Mouse (Mus musculus) heart, embryonic 15.5 days (tissue): ENCODE measurements around the gene Mymx. TPM values are rescaled to one million over a fixed set of nuclear protein-coding genes. Genes with fewer than 3 reads are reported as not detected.

Source experiments
- ATAC-seq: fragments of 200-750 bp; cut with Nextera tagmentation; replicated peaks from 2 replicates; pipeline ENCODE4 v1.8.0; 2017; ENCODE audit warnings: low read depth, moderate TSS enrichment; ENCODE audit not compliant: insufficient number of reproducible peaks, insufficient read depth, low FRiP score
- H3K27ac ChIP-seq: fragments of 300-500 bp; sonication (generic); 2 replicates; pipeline ENCODE4 v1.5.1; 2015; ENCODE audit warnings: mild to moderate bottlenecking, inconsistent platforms
- H3K27me3 ChIP-seq: fragments of 300-500 bp; sonication (generic); 2 replicates; pipeline ENCODE4 v1.6.1; 2015; ENCODE audit warnings: inconsistent platforms
- H3K36me3 ChIP-seq: fragments of 300-500 bp; sonication (generic); 2 replicates; pipeline ENCODE4 v1.6.1; 2015; ENCODE audit warnings: mild to moderate bottlenecking, inconsistent platforms
- H3K4me1 ChIP-seq: fragments of 300-500 bp; sonication (generic); replicated peaks from 2 replicates; pipeline ENCODE4 v1.6.1; 2015; ENCODE audit warnings: inconsistent platforms
- H3K4me2 ChIP-seq: fragments of 300-500 bp; sonication (generic); 2 replicates; pipeline ENCODE4 v1.6.1; 2015; ENCODE audit warnings: inconsistent platforms, mild to moderate bottlenecking, moderate library complexity
- H3K4me3 ChIP-seq: fragments of 300-500 bp; sonication (generic); 2 replicates; pipeline ENCODE4 v1.5.1; 2015; ENCODE audit warnings: mild to moderate bottlenecking, inconsistent platforms
- H3K9ac ChIP-seq: fragments of 300-500 bp; sonication (generic); 2 replicates; pipeline ENCODE4 v1.6.1; 2015; ENCODE audit warnings: mild to moderate bottlenecking, inconsistent platforms
- H3K9me3 ChIP-seq: fragments of 300-500 bp; sonication (generic); replicated peaks from 2 replicates; pipeline ENCODE4 v1.6.1; 2016; ENCODE audit warnings: inconsistent platforms
- WGBS: fragments of 180-500 bp; shearing (Covaris S2); methylation state at CpG from one replicate; pipeline ENCODE4 v1.1.7; 2015; ENCODE audit warnings: mixed read lengths; 5-methylcytosine and 5-hydroxymethylcytosine counted together
- polyA plus RNA-seq: library from polyadenylated mRNA; unstranded; fragments of >200 nt; fragmentation: Nextera tagmentation; extraction: Ambion mirVana; gene quantifications from 2 replicates; pipeline ENCODE4 v1.2.1, GENCODE M21; 2015

Mymx gene
- polyA plus RNA-seq, 1 experiment from 2014 or later, result 0.16 TPM

- peaks cover 54% of the 10 kb centered on the region for H3K4me1 ChIP-seq
- 75% methylated on average over 1 of the region's 1 CpGs for WGBS
- H3K36me3 ChIP-seq, result peaks cover 57% of the 10 kb centered on the region
- H3K4me3 ChIP-seq, result no peak overlapping the region
- H3K9me3 ChIP-seq, result no peaks in the 10 kb centered on the region
- H3K4me2 ChIP-seq, result no peak overlapping the region
- H3K9ac ChIP-seq, result no peak overlapping the region
- no peak overlapping the region for H3K27ac ChIP-seq
- no peaks in the 10 kb centered on the region for H3K27me3 ChIP-seq
- ATAC-seq, result no peak
Measured at GRCm38 (mm10) chr17:45566031-45566359, 35.9 kb downstream of the Mymx start.

- Histone ChIP-seq H3K27ac (no peak overlapping the region), H3K4me1 (peaks cover 47% of the 10 kb centered on the region), H3K9ac (peak overlapping the region; percentile 88; the same call in 1 of the 2 replicates), H3K9me3 (no peaks in the 10 kb centered on the region), H3K27me3 (no peaks in the 10 kb centered on the region), H3K36me3 (peaks cover 48% of the 10 kb centered on the region), H3K4me2 (peak overlapping the region; percentile 94), H3K4me3 (peak overlapping the region; percentile 91)
- WGBS, result 95% methylated on average over 11 of the region's 11 CpGs
- no peak for ATAC-seq
Measured at GRCm38 (mm10) chr17:45565103-45565502, 36.8 kb downstream of the Mymx start.

GRCm38 (mm10) chr17:45564531-45565084, 37.3 kb downstream of the Mymx start:
- WGBS, result 12% methylated on average over 18 of the region's 18 CpGs
- H3K9ac ChIP-seq, result peak overlapping the region; percentile 88
- H3K9me3 ChIP-seq, result no peaks in the 10 kb centered on the region

GRCm38 (mm10) chr17:45563655-45564530, 38.0 kb downstream of the Mymx start, which contains the start of gene Slc35b2:
Slc35b2 (plus strand) TSS chr17:45563874.
- H3K4me1 ChIP-seq, result peaks cover 36% of the 10 kb centered on the region
- no peaks in the 10 kb centered on the region for H3K9me3 ChIP-seq
- peaks cover 36% of the 10 kb centered on the region for H3K36me3 ChIP-seq
- no peaks in the 10 kb centered on the region for H3K27me3 ChIP-seq
- under 1% methylated on average over 47 of the region's 61 CpGs for WGBS
- ATAC-seq, result peak; percentile 87
- peak within 1 kb of the TSS; percentile 83 for H3K27ac ChIP-seq
- peak within 1 kb of the TSS; percentile 94 for H3K4me2 ChIP-seq
- H3K9ac ChIP-seq, result peak within 1 kb of the TSS; percentile 88
- H3K4me3 ChIP-seq, result peak within 1 kb of the TSS; percentile 91

More at GRCm38 (mm10) chr17:45564531-45565084, 37.3 kb downstream of the Mymx start:
- Histone ChIP-seq H3K27ac (peak overlapping the region; percentile 83), H3K36me3 (peaks cover 43% of the 10 kb centered on the region), H3K4me2 (peak overlapping the region; percentile 94), H3K27me3 (no peaks in the 10 kb centered on the region), H3K4me3 (peak overlapping the region; percentile 91), H3K4me1 (peaks cover 43% of the 10 kb centered on the region)
- no peak for ATAC-seq

GRCm38 (mm10) chr17:45563216-45563615, 38.7 kb downstream of the Mymx start:
- no peak overlapping the region for H3K27ac ChIP-seq
- peak overlapping the region; percentile 91; the same call in 1 of the 2 replicates for H3K4me3 ChIP-seq
- peaks cover 29% of the 10 kb centered on the region for H3K36me3 ChIP-seq
- no peaks in the 10 kb centered on the region for H3K9me3 ChIP-seq
- ATAC-seq, result no peak
- peak overlapping the region; percentile 94; the same call in 1 of the 2 replicates for H3K4me2 ChIP-seq
- H3K4me1 ChIP-seq, result peaks cover 34% of the 10 kb centered on the region
- 0 out of 2 replicates have a peak overlapping the region, but pooled peaks have one; percentile 88 for H3K9ac ChIP-seq
- H3K27me3 ChIP-seq, result no peaks in the 10 kb centered on the region
- 74% methylated on average over 12 of the region's 12 CpGs for WGBS

- no peak overlapping the region for H3K4me3 ChIP-seq
- ATAC-seq, result no peak
- H3K9me3 ChIP-seq, result no peaks in the 10 kb centered on the region
- H3K36me3 ChIP-seq, result no peaks in the 10 kb centered on the region
- H3K4me1 ChIP-seq, result peaks cover 32% of the 10 kb centered on the region
- H3K9ac ChIP-seq, result no peak overlapping the region
- H3K27me3 ChIP-seq, result peaks cover 13% of the 10 kb centered on the region
- H3K27ac ChIP-seq, result no peak overlapping the region
- WGBS, result 82% methylated on average over 15 of the region's 15 CpGs
- no peak overlapping the region for H3K4me2 ChIP-seq
Measured at GRCm38 (mm10) chr17:45559732-45560525, 42.0 kb downstream of the Mymx start.

GRCm38 (mm10) chr17:45557998-45558862, 43.7 kb downstream of the Mymx start:
- Histone ChIP-seq H3K27me3 (peaks cover 25% of the 10 kb centered on the region), H3K4me1 (peaks cover 25% of the 10 kb centered on the region), H3K27ac (no peak overlapping the region), H3K4me3 (peak overlapping the region; percentile 51; the same call in 1 of the 2 replicates), H3K9ac (no peak overlapping the region; the same call in 1 of the 2 replicates), H3K4me2 (peak overlapping the region; percentile 77), H3K9me3 (no peaks in the 10 kb centered on the region), H3K36me3 (no peaks in the 10 kb centered on the region)
- ATAC-seq, result no peak
- WGBS, result 60% methylated on average over 16 of the region's 16 CpGs

- peak overlapping the region; percentile 77 for H3K4me2 ChIP-seq
- peaks cover 25% of the 10 kb centered on the region for H3K27me3 ChIP-seq
- peaks cover 23% of the 10 kb centered on the region for H3K4me1 ChIP-seq
- WGBS, result 54% methylated on average over 7 of the region's 7 CpGs
- H3K36me3 ChIP-seq, result no peaks in the 10 kb centered on the region
- peak overlapping the region; percentile 51 for H3K4me3 ChIP-seq
- ATAC-seq, result no peak
- H3K9me3 ChIP-seq, result no peaks in the 10 kb centered on the region
- no peak overlapping the region for H3K9ac ChIP-seq
- H3K27ac ChIP-seq, result no peak overlapping the region
Measured at GRCm38 (mm10) chr17:45557246-45557824, 44.6 kb downstream of the Mymx start.

- Histone ChIP-seq H3K4me3 (peak overlapping the region; percentile 51), H3K27ac (no peak overlapping the region), H3K27me3 (peaks cover 28% of the 10 kb centered on the region), H3K4me1 (peaks cover 26% of the 10 kb centered on the region), H3K9me3 (no peaks in the 10 kb centered on the region), H3K9ac (peak overlapping the region; percentile 62; the same call in 1 of the 2 replicates), H3K36me3 (no peaks in the 10 kb centered on the region), H3K4me2 (peak overlapping the region; percentile 77)
- no peak for ATAC-seq
- 57% methylated on average over 3 of the region's 3 CpGs for WGBS
Measured at GRCm38 (mm10) chr17:45556514-45557245, 45.2 kb downstream of the Mymx start.

GRCm38 (mm10) chr17:45556107-45556489, 45.8 kb downstream of the Mymx start:
- Histone ChIP-seq H3K36me3 (no peaks in the 10 kb centered on the region), H3K27me3 (peaks cover 33% of the 10 kb centered on the region), H3K4me1 (peaks cover 26% of the 10 kb centered on the region), H3K4me3 (peak overlapping the region; percentile 51), H3K9ac (peak overlapping the region; percentile 62), H3K27ac (no peak overlapping the region), H3K9me3 (no peaks in the 10 kb centered on the region), H3K4me2 (peak overlapping the region; percentile 77)
- 1% methylated on average over 14 of the region's 14 CpGs for WGBS
- ATAC-seq, result no peak
